Mouse (Mus musculus) v-Abl transformed pro-B cells (cell line): ENCODE results near the gene Spp1.
"Not testable (repeated sequence)": the region's sequence is repeated elsewhere in the genome, so short reads cannot be mapped to it uniquely, and the experiment has no call there.

Source experiments
- in situ Hi-C, 2 experiments: fragments of 400-800 bp; cut with MboI; formaldehyde crosslinking; loops; one replicate each; pipeline ENCODE4 v1.15.1; 2025; ENCODE audit not compliant: unreplicated experiment in 2 of 2

Gene Spp1

DNA sequence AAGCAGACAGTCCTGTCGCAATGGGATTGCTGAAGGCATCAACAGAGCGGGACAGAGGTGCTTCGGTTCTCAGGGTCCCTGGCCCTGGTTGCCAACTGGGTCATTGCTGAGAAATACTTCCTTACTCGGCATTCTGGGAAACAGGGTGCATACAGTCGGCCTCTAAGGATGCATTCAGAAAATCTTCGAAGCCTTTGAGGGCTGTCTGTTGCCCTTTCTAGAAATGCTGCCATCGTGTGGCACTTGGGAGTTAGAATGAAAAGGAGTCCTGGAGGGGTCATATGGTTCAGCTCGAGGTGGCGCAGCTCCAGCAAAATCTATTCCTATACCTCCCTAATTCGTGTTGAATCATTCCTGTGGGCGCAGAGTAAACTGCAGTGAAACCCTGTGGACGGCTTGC, 2.0 kb upstream of the Spp1 start:
- in situ Hi-C loops = no loop called here

DNA sequence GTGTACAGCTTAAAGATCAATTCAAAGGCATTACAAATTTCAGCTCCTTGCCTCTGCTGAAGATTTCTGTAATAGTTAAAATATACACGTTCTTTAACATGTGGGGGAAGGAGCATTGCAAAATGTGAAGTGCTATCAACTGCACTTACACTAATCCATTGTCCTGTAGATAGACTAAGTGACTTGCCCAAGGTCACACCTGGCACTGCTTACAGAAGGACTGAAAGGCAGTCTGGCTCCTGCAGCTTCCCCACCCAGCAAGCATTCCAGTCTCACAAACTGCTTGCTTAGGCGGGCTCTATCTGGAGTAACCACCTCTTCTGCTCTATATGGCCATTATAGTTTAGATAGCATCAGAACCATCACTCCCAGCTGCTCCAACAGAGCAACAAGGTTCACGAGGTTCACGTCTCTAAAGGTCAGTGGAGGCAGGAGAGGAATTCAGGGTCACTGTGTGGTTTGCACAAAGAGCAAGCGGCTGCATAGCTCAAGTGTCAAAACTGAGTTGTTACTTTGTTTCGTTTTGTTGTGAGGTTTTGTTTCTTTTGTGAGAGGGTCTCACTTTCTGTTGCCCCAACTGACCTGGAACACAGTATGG, 851 bp upstream of the Spp1 start:
- in situ Hi-C loops = no loop called here

DNA sequence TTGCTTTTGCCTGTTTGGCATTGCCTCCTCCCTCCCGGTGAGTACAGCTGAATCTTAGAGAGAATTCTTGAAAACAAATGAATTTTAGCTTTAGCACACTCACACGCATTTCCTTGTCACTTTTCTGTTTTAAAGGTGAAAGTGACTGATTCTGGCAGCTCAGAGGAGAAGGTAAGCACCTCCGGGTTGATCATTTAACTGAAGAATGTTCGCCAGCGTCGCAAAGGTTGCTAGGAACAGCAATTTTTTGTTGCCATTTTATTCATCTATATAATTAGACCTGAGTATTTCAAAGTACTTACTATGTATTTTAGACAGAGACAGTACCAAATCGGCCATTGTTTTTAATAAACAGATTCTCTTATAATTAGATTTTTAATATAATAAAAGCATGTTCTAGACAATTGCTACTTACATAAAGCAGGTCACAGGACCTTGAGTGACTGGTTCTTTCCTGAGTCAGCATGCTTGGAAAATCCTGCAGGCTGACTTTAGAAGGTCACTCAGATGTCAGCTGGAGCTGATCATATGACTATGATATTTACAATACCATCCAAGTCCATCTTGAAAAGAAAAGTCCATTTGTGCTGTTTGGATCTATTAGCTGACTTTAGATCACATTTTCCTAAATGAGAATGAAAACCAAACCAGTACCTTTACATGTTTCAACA, 1.6 kb downstream of the Spp1 start:
- in situ Hi-C loops = no loop called here

DNA sequence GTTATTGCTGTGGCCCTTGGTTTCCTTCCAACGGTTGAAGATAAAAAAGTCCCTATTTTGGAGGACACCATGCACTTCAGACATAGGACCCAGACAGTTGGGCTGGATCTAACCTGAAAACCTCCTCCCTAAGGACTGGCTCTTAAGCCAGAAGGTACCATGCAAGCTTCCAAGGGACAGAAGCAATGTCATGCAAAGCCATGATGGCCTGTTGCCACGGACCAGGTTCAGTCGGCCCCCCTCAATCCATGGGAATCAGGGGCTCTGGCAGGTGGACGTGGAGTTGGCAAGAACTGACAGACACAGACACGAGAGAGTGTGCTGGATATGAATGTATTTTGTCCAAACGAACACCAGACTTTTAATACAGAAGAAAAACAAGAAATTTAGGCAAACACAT, 7.5 kb downstream of the Spp1 start:
- in situ Hi-C loops = no loop called here

DNA sequence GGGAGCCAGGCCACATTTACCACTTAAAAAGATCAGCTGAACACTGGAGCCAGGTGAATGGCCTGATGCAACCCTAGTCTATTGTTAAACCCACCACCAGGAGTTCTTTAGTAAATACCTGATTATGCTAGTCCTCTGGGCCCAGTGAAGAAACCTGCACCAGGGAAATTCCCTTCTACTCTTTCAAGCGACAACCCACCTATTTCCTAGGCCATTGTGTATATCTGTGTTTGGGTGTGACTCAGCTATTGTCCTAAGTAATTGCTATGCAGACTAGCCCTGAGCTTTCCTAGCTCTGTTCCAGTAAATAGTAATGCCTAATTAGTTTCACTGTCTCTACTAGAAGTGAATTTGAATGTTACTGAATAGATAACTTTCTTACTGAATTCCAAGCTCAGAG, 7.9 kb downstream of the Spp1 start:
- in situ Hi-C loops = no loop called here

DNA sequence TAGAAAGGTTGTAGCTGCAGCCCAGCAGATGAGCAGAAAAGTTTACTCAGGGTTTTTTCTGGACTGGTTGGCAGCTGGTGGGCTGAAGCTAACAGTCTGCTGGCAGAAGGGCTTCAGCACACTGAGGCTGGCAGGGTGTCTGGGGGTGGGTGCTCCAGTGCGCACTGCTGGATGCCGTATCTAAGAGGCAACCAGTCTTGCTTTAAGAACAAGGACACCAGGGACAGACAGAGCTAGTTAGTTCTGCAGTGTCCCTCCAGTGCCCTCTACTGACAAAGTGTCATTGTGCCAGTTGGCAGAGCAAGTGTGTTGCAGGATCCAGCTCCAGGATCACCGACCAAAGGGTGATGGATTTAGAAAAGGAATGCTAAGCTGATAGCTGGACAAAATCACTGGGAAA, 11.2 kb downstream of the Spp1 start:
- in situ Hi-C loops = no loop called here

DNA sequence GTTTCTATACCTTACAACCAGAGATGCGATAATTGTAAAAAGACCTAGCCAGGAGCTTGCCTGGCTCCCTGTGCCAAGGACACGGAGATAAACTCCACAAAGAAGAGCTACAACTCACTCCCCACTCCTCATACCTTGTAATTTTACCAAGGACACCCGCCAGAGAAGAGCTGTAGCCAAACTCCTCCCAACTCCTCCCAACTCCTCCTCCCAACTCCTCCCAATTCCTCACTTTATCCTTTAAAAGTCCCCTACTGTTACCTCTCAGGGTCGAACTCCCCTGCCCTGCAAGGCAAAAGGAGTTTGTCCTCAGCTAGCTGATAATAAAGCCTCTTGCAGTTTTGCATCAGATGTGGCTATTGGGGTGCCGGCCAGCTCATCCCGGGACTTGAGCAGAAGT, 13.4 kb downstream of the Spp1 start:
- in situ Hi-C loops = not testable (repeated sequence)

DNA sequence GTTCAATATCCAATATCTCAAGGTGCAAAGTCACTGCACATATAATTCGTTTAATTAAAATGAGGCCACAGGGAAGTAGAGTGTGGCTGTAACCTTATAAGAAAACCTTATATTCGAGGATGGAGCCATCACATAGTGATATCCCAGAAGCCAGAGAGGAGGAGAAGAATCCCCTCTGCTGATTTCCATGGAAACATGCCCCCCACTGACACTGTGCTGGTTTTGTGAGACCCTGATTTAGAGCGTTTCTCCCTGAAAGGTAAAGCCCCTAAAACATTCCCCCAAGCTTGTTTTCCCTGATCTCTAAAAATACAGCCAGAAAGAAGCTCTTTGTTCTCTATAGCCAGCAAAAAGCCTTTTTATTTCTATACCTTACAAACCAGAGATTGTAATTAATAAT, 14.6 kb downstream of the Spp1 start:
- in situ Hi-C loops = no loop called here

DNA sequence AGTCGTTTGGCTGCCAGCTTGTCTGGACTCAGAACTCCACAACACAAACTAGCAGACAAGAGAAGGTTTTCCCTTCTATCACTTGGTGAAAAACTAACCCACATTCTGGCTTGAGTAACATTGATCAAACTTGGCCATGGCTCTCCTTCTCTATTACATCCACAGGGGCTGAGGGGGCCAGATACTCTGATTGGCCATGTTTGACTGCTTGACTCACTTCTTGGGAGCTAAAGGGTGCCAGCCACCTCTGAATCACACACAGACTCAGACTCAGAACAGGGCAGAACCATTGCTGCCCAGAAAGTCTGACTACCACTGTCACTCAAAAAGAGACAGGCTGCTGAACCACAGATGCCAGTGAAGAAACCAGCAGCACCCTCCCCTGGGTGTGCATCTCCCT, 18.2 kb downstream of the Spp1 start:
- in situ Hi-C loops = no loop called here

DNA sequence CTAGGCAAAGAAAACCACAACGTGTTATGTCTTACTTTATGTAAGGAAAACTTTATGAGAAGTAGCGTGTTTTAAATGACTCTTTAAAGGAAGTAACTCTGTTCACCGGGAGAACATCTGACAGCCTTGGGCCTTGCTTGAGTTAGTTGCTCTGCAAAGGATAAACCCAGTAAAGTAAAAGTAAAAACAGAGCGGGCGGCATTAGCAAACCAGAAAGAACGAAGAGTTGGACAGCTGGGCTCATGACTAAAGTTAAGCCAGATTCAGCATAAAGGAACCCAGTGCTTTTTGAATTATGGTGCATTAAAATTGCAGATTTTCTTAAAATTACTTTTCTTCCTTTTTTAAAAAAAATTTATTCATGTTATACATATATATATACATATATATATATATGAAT, 19.6 kb downstream of the Spp1 start:
- in situ Hi-C loops = no loop called here

DNA sequence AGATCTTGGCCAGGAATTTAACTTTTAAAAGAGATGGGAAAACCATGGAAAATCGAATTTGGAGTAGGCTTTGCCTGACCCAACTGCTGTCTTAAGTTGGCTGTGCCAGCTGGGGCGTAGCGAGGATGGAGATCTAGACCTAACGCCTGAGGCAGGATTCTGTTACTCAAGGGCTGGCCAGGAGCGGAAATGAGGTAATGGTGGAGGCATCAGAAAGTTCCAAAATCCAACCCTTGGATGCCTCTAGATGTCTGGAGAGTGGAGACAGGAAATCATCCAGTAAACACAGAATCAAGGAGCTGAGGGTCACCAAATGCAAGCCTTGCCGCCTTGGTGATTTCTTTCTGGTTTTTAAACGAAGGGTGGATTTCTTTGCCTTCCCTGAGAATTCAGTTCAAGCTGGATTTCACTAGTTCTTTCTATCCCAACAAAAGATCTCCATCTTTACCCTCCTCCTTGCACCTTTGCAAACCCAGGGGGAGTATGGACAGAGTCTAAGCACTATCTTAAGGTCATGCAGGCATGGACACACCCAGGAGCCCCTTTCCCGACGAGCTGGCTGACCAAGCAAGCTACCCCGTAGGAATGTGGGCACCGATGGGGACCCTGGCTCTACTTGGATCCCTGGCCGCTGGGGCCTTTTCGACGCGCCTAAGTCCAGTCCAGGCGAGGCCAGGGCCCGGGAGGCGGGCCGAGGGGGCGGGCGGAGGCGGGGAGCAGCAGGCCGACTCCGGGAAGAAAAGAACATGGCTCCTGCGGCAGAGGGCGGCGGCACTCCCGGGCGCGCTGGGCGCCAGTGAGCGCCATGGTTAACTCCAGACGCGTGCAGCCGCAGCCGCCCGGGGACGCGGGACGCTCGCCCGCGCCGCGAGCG, 24.2 kb downstream of the Spp1 start, which contains the start of gene Pkd2:
Pkd2 (plus strand) TSS at position 619 of the 874 bp plus-strand sequence.
- in situ Hi-C loops = no loop called here

DNA sequence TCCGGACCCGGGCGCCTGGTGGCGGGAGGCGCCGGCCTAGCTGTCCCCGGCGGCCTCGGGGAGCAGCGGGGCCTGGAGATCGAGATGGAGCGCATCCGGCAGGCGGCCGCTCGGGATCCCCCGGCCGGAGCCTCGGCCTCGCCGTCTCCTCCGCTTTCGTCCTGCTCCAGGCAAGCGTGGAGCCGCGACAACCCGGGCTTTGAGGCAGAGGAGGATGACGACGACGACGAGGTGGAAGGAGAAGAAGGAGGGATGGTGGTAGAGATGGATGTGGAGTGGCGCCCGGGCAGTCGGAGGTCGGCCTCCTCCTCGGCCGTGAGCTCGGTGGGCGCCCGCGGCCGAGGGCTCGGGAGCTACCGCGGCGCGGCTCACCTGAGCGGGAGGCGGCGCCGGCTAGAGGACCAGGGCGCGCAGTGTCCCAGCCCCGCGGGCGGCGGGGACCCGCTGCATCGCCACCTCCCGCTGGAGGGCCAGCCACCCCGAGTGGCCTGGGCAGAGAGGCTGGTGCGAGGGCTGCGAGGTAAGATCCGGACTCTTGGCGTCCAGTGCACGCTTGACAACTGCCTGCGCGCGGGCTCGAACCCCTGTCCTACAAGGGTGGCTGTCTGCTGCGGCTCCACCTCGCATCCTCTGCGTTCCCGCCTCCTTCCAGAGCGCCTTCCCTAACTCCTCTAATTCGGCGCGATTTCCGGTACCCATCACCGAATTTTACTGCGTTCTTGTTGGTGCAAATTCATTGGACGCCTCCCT, 25.0 kb downstream of the Spp1 start:
- in situ Hi-C loops = no loop called here

DNA sequence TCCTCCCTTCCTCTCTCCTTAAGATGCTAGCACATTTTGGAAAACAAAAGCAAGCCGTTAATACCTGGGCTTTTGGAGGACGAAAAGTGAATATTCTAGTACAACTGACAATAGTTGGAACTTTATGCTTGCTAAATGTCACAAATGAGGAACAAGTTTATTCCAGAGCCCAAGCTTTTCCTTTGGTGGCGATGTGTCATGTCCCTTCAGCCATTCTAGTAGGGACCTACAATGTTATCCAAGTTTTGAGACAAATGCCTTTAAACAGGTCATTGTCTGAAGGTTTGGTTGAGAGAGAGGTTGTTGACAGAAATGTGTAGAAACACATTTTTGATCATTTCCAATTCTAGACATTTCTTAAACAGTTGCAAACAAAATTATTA, 25.5 kb downstream of the Spp1 start:
- in situ Hi-C loops = no loop called here

DNA sequence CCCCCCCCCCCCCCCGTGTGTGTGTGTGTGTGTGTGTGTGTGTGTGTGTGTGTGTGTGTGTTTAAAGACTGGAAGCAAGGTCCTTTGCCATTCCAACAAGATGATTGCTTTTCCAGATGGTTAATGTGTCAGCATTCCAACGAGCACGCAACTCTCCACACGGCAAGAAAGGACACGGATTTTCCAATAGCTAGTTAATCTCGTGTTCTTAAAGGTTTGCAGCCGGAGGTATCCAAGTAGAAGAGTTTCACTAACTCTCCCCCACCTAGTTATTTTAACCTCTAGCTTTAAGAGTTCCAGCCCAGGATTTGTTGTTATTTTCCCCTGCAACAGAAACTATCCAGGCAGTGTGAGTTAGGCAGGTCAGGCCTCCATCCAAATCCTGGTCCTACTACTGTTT, 25.9 kb downstream of the Spp1 start:
- in situ Hi-C loops = no loop called here

DNA sequence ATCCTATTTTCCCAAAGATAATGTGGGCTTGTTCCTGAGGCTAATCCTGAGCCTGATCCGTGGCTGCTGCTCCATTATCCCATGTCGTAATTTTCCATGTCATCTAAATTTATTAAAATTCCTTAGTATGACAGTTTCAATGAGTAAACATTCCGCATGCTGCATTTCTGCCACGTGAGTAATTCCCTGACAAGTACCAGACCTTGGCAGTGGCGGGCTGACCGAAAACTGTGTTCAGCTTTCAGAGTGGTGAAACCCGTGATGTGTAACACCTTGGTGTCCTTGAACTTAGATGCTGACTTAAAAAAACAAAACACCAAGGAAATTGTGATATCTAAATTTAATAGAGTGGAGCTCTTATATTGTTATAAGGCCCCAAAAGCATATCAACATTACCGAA, 30.4 kb downstream of the Spp1 start:
- in situ Hi-C loops = no loop called here

DNA sequence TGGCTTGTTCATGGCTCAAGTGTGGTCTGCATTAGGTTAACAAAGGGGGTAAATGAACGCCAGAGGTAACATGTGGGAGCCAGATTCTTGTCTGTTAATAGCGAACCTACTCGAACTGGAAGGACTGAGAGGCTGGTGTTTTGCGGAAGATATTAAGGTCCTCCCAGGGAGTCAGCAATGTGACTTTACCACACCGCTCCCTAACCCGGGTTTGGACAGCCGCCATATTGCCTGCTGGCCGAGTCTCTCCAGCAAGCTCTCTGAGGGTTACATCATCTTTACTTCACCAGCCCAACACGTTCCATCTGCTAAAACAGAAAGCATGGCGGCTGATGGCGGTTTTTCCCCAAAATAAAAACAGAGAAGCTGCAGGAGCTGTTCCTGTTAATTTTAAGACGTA, 30.8 kb downstream of the Spp1 start:
- in situ Hi-C loops = no loop called here

DNA sequence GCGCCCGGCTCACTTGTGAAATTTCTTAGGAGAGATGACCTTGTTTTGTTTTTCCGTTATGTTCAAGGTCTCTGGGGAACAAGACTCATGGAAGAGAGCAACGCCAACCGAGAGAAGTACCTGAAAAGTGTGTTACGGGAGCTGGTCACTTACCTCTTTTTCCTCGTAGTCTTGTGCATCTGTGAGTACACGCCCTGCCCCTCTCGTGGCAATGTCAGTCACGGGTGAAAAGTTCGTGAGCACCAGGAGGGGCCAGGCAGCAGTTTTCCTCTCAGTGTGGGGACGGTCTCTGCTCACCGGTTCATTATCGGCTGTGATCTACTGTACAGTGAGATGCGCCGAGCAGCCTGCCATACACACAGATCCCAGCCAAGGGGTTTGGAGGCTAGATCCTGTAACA, 31.9 kb downstream of the Spp1 start:
- in situ Hi-C loops = no loop called here

DNA sequence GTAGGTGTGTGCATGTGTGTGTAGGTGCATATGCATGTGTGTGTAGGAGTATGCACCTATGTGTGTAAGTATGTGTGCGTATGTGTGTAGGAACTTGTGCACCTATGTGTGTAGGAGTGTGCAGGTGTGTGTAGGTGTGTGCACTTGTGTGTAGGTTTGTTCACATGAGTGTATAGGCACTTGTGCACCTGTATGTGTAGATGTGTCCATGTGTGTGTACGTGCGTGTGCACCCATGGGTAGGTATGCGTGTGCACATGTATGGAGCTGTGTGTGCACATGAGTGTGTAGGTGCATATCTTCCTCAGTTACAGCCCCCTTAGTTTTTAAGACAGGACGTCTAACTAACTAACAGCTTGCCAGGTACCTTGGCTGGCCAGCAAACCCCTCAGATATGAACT, 33.7 kb downstream of the Spp1 start:
- in situ Hi-C loops = no loop called here

DNA sequence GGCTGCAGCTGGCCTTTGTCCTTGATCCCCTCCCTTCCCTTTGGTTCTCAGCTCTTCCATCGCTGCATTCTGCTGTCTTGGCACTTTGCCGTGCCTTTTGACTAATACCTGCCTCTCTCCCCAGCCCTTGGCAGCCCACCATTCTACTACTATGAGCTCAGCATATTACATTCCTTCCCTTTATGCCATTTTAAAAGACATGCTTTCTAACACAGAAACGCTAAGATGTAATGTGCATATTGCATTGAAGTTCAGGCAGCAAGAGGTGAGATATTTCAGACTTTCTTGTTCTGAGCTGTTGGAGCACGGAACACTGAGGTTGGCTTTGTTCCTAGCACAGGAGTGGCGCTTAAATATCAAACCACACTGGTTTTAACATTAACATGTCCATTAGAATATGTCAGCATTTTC, 36.1 kb downstream of the Spp1 start:
- in situ Hi-C loops = no loop called here

DNA sequence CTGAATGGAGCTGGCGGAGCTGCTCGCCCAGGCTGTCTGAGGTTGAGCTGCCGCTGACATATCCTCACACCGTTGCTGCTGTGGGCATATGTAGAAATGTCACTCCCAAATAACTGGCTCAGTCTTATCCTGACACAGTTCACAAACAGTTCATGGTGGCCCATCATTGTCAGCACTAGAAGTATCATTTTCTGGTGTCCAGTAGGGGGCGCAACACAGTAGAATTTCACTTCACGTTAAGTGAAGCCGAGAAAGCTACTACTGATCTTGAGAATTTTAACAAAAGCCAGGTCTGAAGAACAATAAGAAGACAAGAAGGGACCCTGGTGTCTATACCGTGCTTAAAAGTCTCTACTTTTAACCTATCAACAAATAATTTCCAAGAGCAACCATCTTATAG, 37.5 kb downstream of the Spp1 start:
- in situ Hi-C loops = no loop called here

DNA sequence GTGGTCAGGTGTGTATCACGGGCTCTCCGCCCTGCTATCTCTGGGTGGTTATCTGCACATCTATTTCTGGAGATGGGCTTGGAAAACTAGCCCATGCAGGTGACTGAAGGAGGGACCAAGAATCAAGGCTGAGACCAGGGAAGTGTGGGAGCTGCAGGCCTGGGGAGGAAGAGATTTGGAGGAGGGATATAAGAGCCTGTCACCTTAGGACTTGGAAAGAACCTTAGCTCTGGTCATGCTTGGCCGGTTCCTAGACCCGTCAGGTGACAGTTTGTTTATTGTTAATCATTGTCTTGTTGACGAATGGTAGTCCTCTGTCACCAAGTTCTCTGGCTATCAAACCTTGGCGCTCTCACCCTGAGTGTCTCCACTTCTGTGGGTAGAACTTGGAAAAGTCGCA, 45.4 kb downstream of the Spp1 start:
- in situ Hi-C loops = no loop called here
